Mouse (Mus musculus): Measurements from ENCODE around the gene Slc37a3. TPM values are rescaled to one million over a fixed set of nuclear protein-coding genes. Genes with fewer than 3 reads are reported as not detected.

The Slc37a3 gene
- polyA plus RNA-seq, 1 experiment from 2014 or later: 58.8 TPM

Other genes starting within 250 kb of the Slc37a3 start
- 18.5 and 19.7 TPM in 2 replicates for gene Kdm7a, start 170.9 kb downstream of the Slc37a3 start, polyA plus RNA-seq (2014; fragmentation: Nextera tagmentation; extraction: Ambion mirVana)
- 0.19 and 0.26 TPM in 2 replicates for gene Rab19, start 3.5 kb upstream of the Slc37a3 start, polyA plus RNA-seq (2014; fragmentation: Nextera tagmentation; extraction: Ambion mirVana)
- gene Mkrn1, start 42.8 kb upstream of the Slc37a3 start, polyA plus RNA-seq (2014; fragmentation: Nextera tagmentation; extraction: Ambion mirVana): 130 and 145 TPM in 2 replicates
- gene Dennd2a, start 180.2 kb upstream of the Slc37a3 start, polyA plus RNA-seq (2014; fragmentation: Nextera tagmentation; extraction: Ambion mirVana): 43.6 and 43.7 TPM in 2 replicates
- 28.9 and 32.3 TPM in 2 replicates for gene Adck2, start 196.2 kb upstream of the Slc37a3 start, polyA plus RNA-seq (2014; fragmentation: Nextera tagmentation; extraction: Ambion mirVana)
- gene Gm42420, start 208.1 kb upstream of the Slc37a3 start, polyA plus RNA-seq (2014; fragmentation: Nextera tagmentation; extraction: Ambion mirVana): 0.93 and 2.1 TPM in 2 replicates
- gene Ndufb2, start 214.9 kb upstream of the Slc37a3 start, polyA plus RNA-seq (2014; fragmentation: Nextera tagmentation; extraction: Ambion mirVana): 272 and 273 TPM in 2 replicates

All from neural tube, embryonic 11.5 days (tissue).